Mouse (Mus musculus) mouse embryonic stem cell (cell line): Measurements from ENCODE around the gene Serpina3m.

Experiments
- in situ Hi-C, 2 experiments: fragments of 300-500 bp; cut with MboI; formaldehyde crosslinking; loops; 1 replicate in 1 of 2; 3 replicates in 1 of 2; pipeline ENCODE4 v1.14.3; 2019 to 2020; ENCODE audit warnings: low sequenced_read_pairs in 2 of 2, low pct_unique_long_range_greater_than_20kb in 1 of 2, mixed read lengths in 1 of 2; ENCODE audit not compliant: unreplicated experiment in 1 of 2

Gene Serpina3m

DNA sequence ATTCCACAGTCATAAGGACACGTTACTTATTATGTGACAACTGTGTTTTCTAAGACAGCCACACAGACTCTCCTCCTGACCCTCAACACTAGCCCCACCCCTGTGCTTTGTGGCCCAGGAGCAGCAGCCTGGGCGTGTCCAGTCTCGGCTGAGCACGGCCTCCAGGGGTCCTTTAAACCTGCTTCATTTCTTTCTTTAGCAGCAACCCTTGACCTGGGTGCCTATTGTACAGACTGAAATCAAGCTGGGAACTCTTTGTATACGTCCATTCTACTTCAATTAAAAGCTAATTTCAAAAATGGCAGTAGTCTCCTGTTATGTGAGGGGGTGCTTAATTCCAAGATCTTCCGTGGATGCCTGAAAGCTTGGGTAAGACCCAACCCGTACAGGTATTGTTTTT lies 94.9 kb downstream of the Serpina3m start:
- in situ Hi-C loops = loop anchor here (10.0 kb wide), 1 partner anchor 502 kb away; no protein-coding TSS in a partner anchor

DNA sequence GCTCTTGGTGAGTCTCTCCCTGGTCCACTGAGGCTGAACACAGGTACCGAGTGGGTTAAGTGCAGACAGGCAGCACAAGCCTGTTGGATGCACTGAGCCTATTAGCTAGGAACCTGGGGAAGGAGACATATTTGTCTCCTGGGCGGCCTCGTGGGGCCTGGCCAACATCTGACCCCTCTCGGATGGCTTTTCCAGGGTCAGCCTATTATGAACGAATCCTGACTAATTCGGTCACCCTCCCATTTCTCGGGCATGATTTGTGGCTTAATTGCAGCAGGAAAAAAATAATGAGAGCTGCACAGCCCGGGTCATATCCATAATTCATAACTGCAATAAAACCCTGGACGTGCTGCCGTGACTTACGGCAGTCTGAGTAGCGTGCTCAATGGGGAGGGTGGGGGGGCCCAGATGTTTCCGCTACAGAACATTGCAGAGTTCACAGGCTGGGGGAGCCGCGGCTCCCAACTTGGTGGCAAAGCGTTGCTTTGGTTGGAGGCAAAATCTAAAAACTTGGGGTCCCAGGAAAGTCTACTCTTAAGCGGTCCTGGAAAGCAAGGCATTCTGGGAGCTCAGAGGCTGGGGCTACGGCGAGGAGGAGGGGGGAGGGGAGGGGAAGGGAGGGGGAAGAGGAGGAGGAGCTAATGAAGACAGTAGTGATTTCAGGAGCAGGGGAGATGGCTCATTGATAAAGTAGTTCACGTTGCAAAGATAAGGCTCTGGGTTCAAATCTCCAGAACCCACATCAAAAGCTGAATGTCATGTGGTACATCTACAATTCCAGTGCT lies 95.9 kb downstream of the Serpina3m start:
- in situ Hi-C loops = loop anchor here (10.0 kb wide), 1 partner anchor 501 kb away; no protein-coding TSS in a partner anchor

DNA sequence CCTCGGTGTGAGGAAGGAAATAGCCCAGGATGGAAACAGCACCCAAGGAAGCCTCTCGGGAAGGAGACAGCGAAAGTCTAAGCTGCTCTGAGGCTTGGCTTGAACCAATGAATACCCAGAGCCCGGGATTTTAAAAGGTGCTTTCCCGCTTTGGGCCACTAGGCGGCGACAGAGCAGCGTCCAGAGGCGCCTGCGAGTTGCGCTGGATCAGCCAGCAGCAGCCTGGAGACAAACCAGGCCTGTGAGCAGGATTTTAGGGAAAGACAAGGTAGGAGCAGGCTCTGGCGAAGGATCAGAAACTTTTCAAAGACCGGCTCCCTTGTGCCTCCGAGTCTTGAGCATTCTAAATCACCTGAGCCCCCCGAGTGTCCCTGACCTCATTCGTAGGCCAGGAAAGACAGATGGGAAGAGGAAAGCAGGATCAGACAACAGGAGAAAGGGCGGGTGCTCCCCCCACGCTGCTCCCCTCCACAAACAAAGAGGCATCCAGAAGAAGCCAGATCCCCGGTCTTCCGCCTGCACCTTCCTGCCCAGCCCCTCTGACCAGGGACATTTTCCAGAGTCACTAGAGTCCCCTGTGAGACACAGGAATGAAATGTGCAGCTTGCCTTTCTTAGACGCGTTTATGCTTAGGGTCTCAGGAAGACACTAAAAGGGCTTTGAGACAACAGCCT lies 101.9 kb downstream of the Serpina3m start:
- in situ Hi-C loops = no loop called here

DNA sequence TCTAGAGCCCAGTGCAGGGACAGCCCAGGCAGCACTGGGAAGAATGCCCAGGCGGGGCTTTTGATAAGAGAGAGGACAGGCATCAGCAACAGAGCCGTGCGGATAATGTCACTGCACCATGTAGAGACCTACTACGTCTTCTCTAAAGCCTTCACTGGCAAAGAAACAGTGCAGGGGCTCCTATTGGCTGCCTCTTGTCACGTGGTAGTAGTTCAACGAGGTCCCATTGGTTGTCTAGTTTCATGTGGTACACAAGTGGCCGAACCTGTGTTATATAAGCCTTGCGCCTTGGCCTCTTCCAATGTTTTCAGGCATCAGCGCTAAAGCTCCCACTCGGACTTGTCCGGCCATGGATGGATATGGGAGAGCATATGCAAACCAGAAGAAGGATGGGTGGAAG lies 105.4 kb downstream of the Serpina3m start:
- in situ Hi-C loops = no loop called here
